Mouse (Mus musculus) neural tube, embryonic 14.5 days (tissue): ENCODE results near the gene Hmgxb4. TPM values are rescaled to one million over a fixed set of nuclear protein-coding genes. Genes with fewer than 3 reads are reported as not detected.

ENCODE experiments used
- ATAC-seq: fragments of 200-750 bp; cut with Nextera tagmentation; 2 replicates; pipeline ENCODE4 v1.8.0; 2017; ENCODE audit warnings: low read depth, mild to moderate bottlenecking, moderate TSS enrichment, moderate library complexity
- H3K27ac ChIP-seq: fragments of 300-500 bp; sonication (generic); 2 replicates; pipeline ENCODE4 v1.5.1; 2014; ENCODE audit warnings: low read depth, mild to moderate bottlenecking, control low read depth, low read length, moderate library complexity, mixed read lengths
- H3K27me3 ChIP-seq: fragments of 300-500 bp; sonication (generic); 2 replicates; pipeline ENCODE4 v1.6.1; 2014; ENCODE audit warnings: low read length; ENCODE audit not compliant: control insufficient read depth, insufficient read depth
- H3K36me3 ChIP-seq: fragments of 300-500 bp; sonication (generic); 2 replicates; pipeline ENCODE4 v1.6.1; 2014; ENCODE audit warnings: low read length, mixed read lengths; ENCODE audit not compliant: control insufficient read depth, insufficient read depth
- H3K4me1 ChIP-seq: fragments of 300-500 bp; sonication (generic); 2 replicates; pipeline ENCODE4 v1.6.1; 2014; ENCODE audit warnings: low read length; ENCODE audit not compliant: control insufficient read depth, insufficient read depth
- H3K4me2 ChIP-seq: fragments of 300-500 bp; sonication (generic); 2 replicates; pipeline ENCODE4 v1.6.1; 2014; ENCODE audit warnings: mild to moderate bottlenecking, low read depth, low read length, control low read depth
- H3K4me3 ChIP-seq: fragments of 300-500 bp; sonication (generic); 2 replicates; pipeline ENCODE4 v1.5.1; 2014; ENCODE audit warnings: low read depth, low read length, control low read depth, mixed read lengths
- H3K9ac ChIP-seq: fragments of 300-500 bp; sonication (generic); replicated peaks from 2 replicates; pipeline ENCODE4 v1.6.1; 2014; ENCODE audit warnings: low read depth, mild to moderate bottlenecking, control low read depth, low read length, mixed read lengths
- H3K9me3 ChIP-seq: fragments of 300-500 bp; sonication (generic); 2 replicates; pipeline ENCODE4 v1.6.1; 2016; ENCODE audit warnings: low read length; ENCODE audit not compliant: control insufficient read depth
- WGBS: fragments of 180-500 bp; shearing (Covaris S2); extraction: QIAGEN DNeasy Blood & Tissue Kit; methylation state at CpG from one replicate; pipeline ENCODE4 v1.1.7; 2014; 5-methylcytosine and 5-hydroxymethylcytosine counted together
- polyA plus RNA-seq: library from polyadenylated mRNA; unstranded; fragments of >200 nt; fragmentation: Nextera tagmentation; extraction: Ambion mirVana; gene quantifications from 2 replicates; pipeline ENCODE4 v1.2.1, GENCODE M21; 2014

The Hmgxb4 gene
- polyA plus RNA-seq, 1 experiment from 2014 or later = 49.2 TPM

- H3K4me3 ChIP-seq = no peak overlapping the region
- no peak for ATAC-seq
- 100% methylated on average over 1 of the region's 1 CpGs for WGBS
- H3K4me2 ChIP-seq = no peak overlapping the region
- H3K4me1 ChIP-seq = no peaks in the 10 kb centered on the region
- no peak overlapping the region for H3K9ac ChIP-seq
- no peaks in the 10 kb centered on the region for H3K27me3 ChIP-seq
- no peak overlapping the region for H3K27ac ChIP-seq
- no peaks in the 10 kb centered on the region for H3K36me3 ChIP-seq
- H3K9me3 ChIP-seq = no peaks in the 10 kb centered on the region
Measured at GRCm38 (mm10) chr8:75074876-75075275, 81.7 kb downstream of the Hmgxb4 start.

GRCm38 (mm10) chr8:75078215-75078614, 85.1 kb downstream of the Hmgxb4 start:
- no peaks in the 10 kb centered on the region for H3K4me1 ChIP-seq
- H3K9ac ChIP-seq = no peak overlapping the region
- no peak overlapping the region for H3K4me3 ChIP-seq
- no peaks in the 10 kb centered on the region for H3K36me3 ChIP-seq
- no peak overlapping the region for H3K4me2 ChIP-seq
- no peaks in the 10 kb centered on the region for H3K27me3 ChIP-seq
- ATAC-seq = no peak
- H3K9me3 ChIP-seq = no peaks in the 10 kb centered on the region
- no peak overlapping the region for H3K27ac ChIP-seq
- 86% methylated on average over 1 of the region's 1 CpGs for WGBS

- H3K36me3 ChIP-seq = no peaks in the 10 kb centered on the region
- H3K27me3 ChIP-seq = no peaks in the 10 kb centered on the region
- 92% methylated on average over 9 of the region's 9 CpGs for WGBS
- no peak overlapping the region for H3K4me3 ChIP-seq
- H3K27ac ChIP-seq = no peak overlapping the region
- H3K4me1 ChIP-seq = no peaks in the 10 kb centered on the region
- H3K9me3 ChIP-seq = no peaks in the 10 kb centered on the region
- ATAC-seq = no peak
- H3K9ac ChIP-seq = no peak overlapping the region
- no peak overlapping the region for H3K4me2 ChIP-seq
Measured at GRCm38 (mm10) chr8:75078851-75079250, 85.7 kb downstream of the Hmgxb4 start.

Other genes starting within 250 kb of the Hmgxb4 start
- not detected in 2 replicates for gene Isx, start 120.2 kb upstream of the Hmgxb4 start, polyA plus RNA-seq
- 34.6 and 36.1 TPM in 2 replicates for gene Tom1, start 40.3 kb downstream of the Hmgxb4 start, polyA plus RNA-seq
- 3.1 and 8.9 TPM in 2 replicates for gene Hmox1, start 100.3 kb downstream of the Hmgxb4 start, polyA plus RNA-seq
- 21.5 and 24.6 TPM in 2 replicates for gene Mcm5, start 116.2 kb downstream of the Hmgxb4 start, polyA plus RNA-seq
- 3.1 TPM in 2 replicates for gene Rasd2, start 220.6 kb downstream of the Hmgxb4 start, polyA plus RNA-seq